Mouse (Mus musculus) cerebellum, postnatal 10 days (tissue): ENCODE results near the gene B3gnt9.

ENCODE experiments used
- DNase-seq, 2 experiments: peaks; one replicate each; pipeline ENCODE4 v3.0.0; 2021; ENCODE audit warnings: mixed read lengths in 2 of 2

B3gnt9 gene

GRCm38 (mm10) chr8:105209153-105210110 lies 45.5 kb downstream of the B3gnt9 start:
- no peak for DNase-seq

- no peak for DNase-seq
Observed at GRCm38 (mm10) chr8:105207675-105208273, 47.2 kb downstream of the B3gnt9 start.

- DNase-seq = peak; percentile 40 to 63
Observed at GRCm38 (mm10) chr8:105206766-105207275, 48.1 kb downstream of the B3gnt9 start.

DNA sequence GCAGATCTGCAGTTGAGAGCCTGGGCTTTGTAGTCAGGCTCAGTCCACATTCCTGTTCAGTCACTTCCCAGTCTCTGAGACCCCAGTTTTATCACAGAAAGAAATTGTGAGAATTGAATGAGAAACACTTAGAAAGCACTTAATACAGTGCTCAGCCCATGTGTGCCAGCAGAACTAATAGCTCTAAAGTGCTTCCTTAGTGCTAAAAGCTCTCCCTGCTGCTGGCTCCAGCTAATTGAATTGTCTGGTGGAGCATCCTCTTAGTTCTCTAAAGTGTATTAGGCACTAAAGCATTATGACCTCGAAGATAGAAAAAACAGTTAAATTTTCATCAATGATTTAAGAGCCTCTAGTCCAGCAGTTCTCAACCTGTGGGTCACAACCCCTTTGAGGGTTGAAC lies 49.2 kb downstream of the B3gnt9 start:
- no peak for DNase-seq
